Mouse (Mus musculus): ENCODE results near the gene Cyb5r3. TPM values are rescaled to one million over a fixed set of nuclear protein-coding genes. Genes with fewer than 3 reads are reported as not detected.

Gene Cyb5r3
- total and polyA plus RNA-seq, 3 experiments, result 75.6 to 103 (median 87.2) TPM

DNA sequence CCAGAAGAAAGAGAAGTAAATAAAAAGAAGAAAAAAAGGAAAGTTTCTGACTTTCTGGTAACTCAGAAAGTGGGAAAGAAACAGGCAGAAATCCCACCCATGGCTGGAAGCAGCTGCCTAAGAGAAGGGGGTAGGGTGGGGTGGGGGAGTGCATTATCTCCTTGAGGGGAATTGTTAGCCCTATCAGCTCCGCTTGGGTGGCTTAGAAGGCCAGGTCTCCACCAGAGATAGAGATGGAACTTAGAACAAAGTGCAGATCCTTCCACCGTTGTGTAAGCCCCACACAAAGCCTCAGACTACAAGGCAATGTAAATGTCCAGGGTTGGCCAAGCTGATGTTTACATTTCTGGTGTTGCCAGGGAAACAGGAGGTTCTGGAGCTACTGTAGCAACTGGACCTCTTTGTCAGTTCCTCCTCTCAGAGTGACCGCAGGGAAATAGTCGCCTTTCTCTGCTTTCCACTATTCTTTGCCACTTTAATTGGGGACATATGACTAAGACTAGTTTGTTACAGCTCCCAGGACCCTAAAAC, 9.5 kb upstream of the Cyb5r3 start:
- intact Hi-C loops (cut with DNase I), result no loop called here
- no peak for DNase-seq
- Histone ChIP-seq H3K27ac (no peak overlapping the region), H3K4me1 (ENCODE audit: control insufficient read depth, insufficient read depth, low read length) (no peaks in the 10 kb centered on the region), H3K9ac (ENCODE audit: low read depth, low read length) (no peak overlapping the region), H3K36me3 (ENCODE audit: control insufficient read depth, insufficient read depth, low read length) (no peaks in the 10 kb centered on the region), H3K79me2 (replicated peaks; ENCODE audit: control insufficient read depth, insufficient read depth, low read length) (no peaks in the 10 kb centered on the region), H3K27me3 (ENCODE audit: control insufficient read depth, insufficient read depth, low read length) (no peaks in the 10 kb centered on the region), H3K4me3 (no peak overlapping the region)
- WGBS, result 56% methylated on average over 4 of the region's 4 CpGs
- TF ChIP-seq EP300 (IDR thresholded peaks at IDR 0.05; ENCODE audit: insufficient read depth, low read depth, low read length), result no peak
- no peak for TF ChIP-seq POLR2A (IDR thresholded peaks at IDR 0.05; ENCODE audit: insufficient read depth, low read depth, low read length)
- TF ChIP-seq CTCF (IDR thresholded peaks at IDR 0.05), result no peak

- intact Hi-C loops (cut with DNase I), result no loop called here
These were observed 7.6 kb upstream of the Cyb5r3 start for GRCm38 (mm10) chr15:83180004-83180403.

GRCm38 (mm10) chr15:83176653-83177052, 4.3 kb upstream of the Cyb5r3 start:
- Histone ChIP-seq H3K4me1 (ENCODE audit: control insufficient read depth, insufficient read depth, low read length) (no peaks in the 10 kb centered on the region; the same call in 1 of the 2 replicates), H3K9ac (ENCODE audit: low read depth, low read length) (no peak overlapping the region), H3K27me3 (ENCODE audit: control insufficient read depth, insufficient read depth, low read length) (no peaks in the 10 kb centered on the region), H3K36me3 (ENCODE audit: control insufficient read depth, insufficient read depth, low read length) (no peaks in the 10 kb centered on the region), H3K79me2 (replicated peaks; ENCODE audit: control insufficient read depth, insufficient read depth, low read length) (no peaks in the 10 kb centered on the region), H3K4me3 (no peak overlapping the region), H3K27ac (no peak overlapping the region)
- WGBS, result 76% methylated on average over 4 of the region's 4 CpGs
- no peak for DNase-seq
- intact Hi-C loops (cut with DNase I), result no loop called here
- TF ChIP-seq EP300 (IDR thresholded peaks at IDR 0.05; ENCODE audit: insufficient read depth, low read depth, low read length), result no peak
- no peak for TF ChIP-seq POLR2A (IDR thresholded peaks at IDR 0.05; ENCODE audit: insufficient read depth, low read depth, low read length)
- no peak for TF ChIP-seq CTCF (IDR thresholded peaks at IDR 0.05)

More at GRCm38 (mm10) chr15:83180004-83180403, 7.6 kb upstream of the Cyb5r3 start:
- Histone ChIP-seq H3K79me2 (replicated peaks; ENCODE audit: control insufficient read depth, insufficient read depth, low read length) (no peaks in the 10 kb centered on the region), H3K27me3 (ENCODE audit: control insufficient read depth, insufficient read depth, low read length) (no peaks in the 10 kb centered on the region), H3K9ac (ENCODE audit: low read depth, low read length) (no peak overlapping the region), H3K27ac (no peak overlapping the region), H3K36me3 (ENCODE audit: control insufficient read depth, insufficient read depth, low read length) (no peaks in the 10 kb centered on the region), H3K4me1 (ENCODE audit: control insufficient read depth, insufficient read depth, low read length) (no peaks in the 10 kb centered on the region), H3K4me3 (no peak overlapping the region)
- no peak for DNase-seq
- WGBS, result 83% methylated on average over 6 of the region's 6 CpGs
- TF ChIP-seq CTCF (IDR thresholded peaks at IDR 0.05) (no peak), POLR2A (IDR thresholded peaks at IDR 0.05; ENCODE audit: insufficient read depth, low read depth, low read length) (no peak), EP300 (IDR thresholded peaks at IDR 0.05; ENCODE audit: insufficient read depth, low read depth, low read length) (no peak)

- no peak overlapping the region for H3K9ac ChIP-seq (ENCODE audit: low read depth, low read length)
- intact Hi-C loops (cut with DNase I), result loop anchor here (5.0 kb wide), 1 partner anchor 33 kb away; no protein-coding TSS in a partner anchor
- H3K27ac ChIP-seq, result no peak overlapping the region
- no peaks in the 10 kb centered on the region for H3K27me3 ChIP-seq (ENCODE audit: control insufficient read depth, insufficient read depth, low read length)
- no peak for DNase-seq
- no peak for TF ChIP-seq POLR2A (IDR thresholded peaks at IDR 0.05; ENCODE audit: insufficient read depth, low read depth, low read length)
- TF ChIP-seq CTCF (IDR thresholded peaks at IDR 0.05), result no peak
- no peak for TF ChIP-seq EP300 (IDR thresholded peaks at IDR 0.05; ENCODE audit: insufficient read depth, low read depth, low read length)
- peaks cover 8% of the 10 kb centered on the region for H3K4me1 ChIP-seq (ENCODE audit: control insufficient read depth, insufficient read depth, low read length)
- WGBS, result 82% methylated on average over 14 of the region's 14 CpGs
- H3K79me2 ChIP-seq (replicated peaks; ENCODE audit: control insufficient read depth, insufficient read depth, low read length), result no peaks in the 10 kb centered on the region
- no peaks in the 10 kb centered on the region for H3K36me3 ChIP-seq (ENCODE audit: control insufficient read depth, insufficient read depth, low read length)
- no peak overlapping the region for H3K4me3 ChIP-seq
These were observed 1.8 kb upstream of the Cyb5r3 start for GRCm38 (mm10) chr15:83173914-83174884.

- H3K79me2 ChIP-seq (replicated peaks; ENCODE audit: control insufficient read depth, insufficient read depth, low read length), result no peaks in the 10 kb centered on the region
- no peaks in the 10 kb centered on the region for H3K27me3 ChIP-seq (ENCODE audit: control insufficient read depth, insufficient read depth, low read length)
- TF ChIP-seq CTCF (IDR thresholded peaks at IDR 0.05) (peak; percentile 73), EP300 (IDR thresholded peaks at IDR 0.05; ENCODE audit: insufficient read depth, low read depth, low read length) (no peak), POLR2A (IDR thresholded peaks at IDR 0.05; ENCODE audit: insufficient read depth, low read depth, low read length) (peak; percentile 93)
- peaks cover 19% of the 10 kb centered on the region for H3K4me1 ChIP-seq (ENCODE audit: control insufficient read depth, insufficient read depth, low read length)
- intact Hi-C loops (cut with DNase I), result loop anchor here (1.0 to 5.0 kb wide), 2 partner anchors 23 to 35 kb away; partner anchors contain the start of gene Poldip3
- peak overlapping the region; percentile 92 for H3K4me3 ChIP-seq
- peak overlapping the region; percentile 77 for H3K9ac ChIP-seq (ENCODE audit: low read depth, low read length)
- WGBS, result under 1% methylated on average over 67 of the region's 67 CpGs
- H3K27ac ChIP-seq, result peak overlapping the region; percentile 96
- H3K36me3 ChIP-seq (ENCODE audit: control insufficient read depth, insufficient read depth, low read length), result no peaks in the 10 kb centered on the region
- peak; percentile 97 to 99 for DNase-seq
These were observed 495 bp downstream of the Cyb5r3 start for GRCm38 (mm10) chr15:83171712-83172481.
